Mouse (Mus musculus): ENCODE results near the gene Snrnp40.

Gene Snrnp40

DNA sequence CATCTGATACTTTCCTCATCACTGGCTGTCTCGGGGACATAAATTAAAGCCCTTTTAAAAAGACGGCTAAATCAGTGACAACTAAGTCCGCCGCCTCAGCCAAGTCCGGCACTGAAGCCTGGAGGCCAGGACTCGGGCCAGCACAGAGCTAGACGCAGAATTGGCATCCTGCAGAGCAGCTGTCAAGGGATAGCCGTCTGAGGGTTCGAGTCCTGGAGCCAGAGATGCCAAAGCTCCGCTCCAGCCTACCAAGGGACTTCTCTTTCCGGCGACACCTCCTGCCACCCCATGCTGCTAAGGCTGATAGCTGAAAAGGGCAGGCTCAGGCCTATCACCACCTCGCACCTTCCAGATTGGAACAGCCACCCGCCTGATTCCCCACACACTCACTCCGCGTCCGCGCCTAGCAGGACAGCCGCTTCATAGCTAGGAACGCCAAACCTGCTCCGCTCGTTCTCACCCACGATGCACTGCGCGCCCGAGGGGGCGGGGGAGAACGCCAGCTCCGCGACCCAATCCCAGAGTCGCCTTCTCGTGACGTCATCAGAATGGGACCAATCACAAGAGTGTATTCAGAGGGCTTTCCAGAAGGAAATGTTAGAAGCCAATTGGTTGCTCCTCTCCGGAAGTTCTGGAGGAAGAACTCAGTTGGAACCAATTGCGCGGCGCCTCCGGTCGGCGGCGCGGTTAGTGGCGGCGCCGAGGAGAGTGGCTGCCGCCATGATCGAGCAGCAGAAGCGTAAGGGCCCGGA is at the start of gene Snrnp40, which contains the start of gene Zcchc17:
Gene Snrnp40, plus strand, starts transcription at position 647 of the 752 bp plus-strand sequence.
Gene Zcchc17, minus strand, starts transcription at position 458 of the 752 bp plus-strand sequence.
- peak; percentile 99 for DNase-seq (ENCODE audit: low spot score in 2 of 2)

GRCm38 (mm10) chr4:130312526-130312925 is 47.4 kb upstream of the Snrnp40 start:
- no peak for DNase-seq (ENCODE audit: low spot score in 2 of 2)

DNA sequence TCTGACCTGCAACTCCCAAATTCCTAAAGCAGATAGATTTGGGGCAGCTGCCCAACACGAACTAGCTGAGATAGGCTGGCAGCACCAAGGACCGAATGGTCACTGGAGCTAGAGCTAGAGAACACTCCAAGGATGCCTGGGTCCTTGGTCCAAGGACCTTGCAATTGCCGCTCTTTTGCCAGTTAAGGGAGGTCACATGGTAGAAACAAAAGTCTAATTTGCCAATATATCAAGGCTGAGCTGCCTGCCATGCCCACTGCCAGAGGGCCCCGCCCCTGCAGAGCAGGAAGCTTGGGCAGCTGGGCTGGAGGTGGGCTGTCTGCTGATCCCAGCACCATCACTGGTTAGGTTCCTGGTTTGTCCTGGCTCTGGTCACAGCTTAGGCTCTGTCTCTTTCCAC is 46.4 kb upstream of the Snrnp40 start:
- no peak for DNase-seq (ENCODE audit: low spot score in 2 of 2)

- peak in 1 of 2 experiments; percentile 48 for DNase-seq (ENCODE audit: low spot score in 2 of 2)
Observed at GRCm38 (mm10) chr4:130315771-130316527, 44.0 kb upstream of the Snrnp40 start.

- DNase-seq (ENCODE audit: low spot score in 2 of 2): no peak
Observed at GRCm38 (mm10) chr4:130316691-130317090, 43.2 kb upstream of the Snrnp40 start.

- no peak for DNase-seq (ENCODE audit: low spot score in 2 of 2)
Observed at GRCm38 (mm10) chr4:130318122-130318521, 41.8 kb upstream of the Snrnp40 start.

- no peak for DNase-seq (ENCODE audit: low spot score in 2 of 2)
Observed at GRCm38 (mm10) chr4:130319564-130319963, 40.4 kb upstream of the Snrnp40 start.

GRCm38 (mm10) chr4:130321640-130322039 is 38.3 kb upstream of the Snrnp40 start:
- DNase-seq (ENCODE audit: low spot score in 2 of 2): no peak

- no peak for DNase-seq (ENCODE audit: low spot score in 2 of 2)
Observed at GRCm38 (mm10) chr4:130322567-130322966, 37.4 kb upstream of the Snrnp40 start.

GRCm38 (mm10) chr4:130323165-130323564 is 36.8 kb upstream of the Snrnp40 start:
- DNase-seq (ENCODE audit: low spot score in 2 of 2): no peak

DNA sequence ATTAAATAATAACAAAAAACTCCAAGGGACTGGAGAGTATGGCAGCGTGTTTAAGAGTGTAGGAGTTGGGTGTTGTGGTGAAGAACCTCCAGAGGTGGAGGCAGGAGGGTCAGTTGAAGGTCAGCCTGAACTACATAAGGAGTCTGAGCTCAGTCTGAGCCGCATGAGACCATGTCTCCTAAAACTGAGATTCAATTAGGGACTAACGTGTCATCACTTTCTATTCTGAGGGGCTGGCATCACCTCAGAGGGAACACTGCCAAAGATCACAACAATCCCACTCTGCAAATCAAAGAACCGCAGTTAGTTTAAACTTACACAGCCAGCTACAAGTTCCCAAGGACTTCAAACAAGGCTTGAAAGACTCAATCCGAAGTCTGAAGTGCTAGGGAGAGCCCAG is 36.3 kb upstream of the Snrnp40 start:
- DNase-seq (ENCODE audit: low spot score in 2 of 2): no peak

GRCm38 (mm10) chr4:130325446-130325845 is 34.5 kb upstream of the Snrnp40 start:
- no peak for DNase-seq (ENCODE audit: low spot score in 2 of 2)

GRCm38 (mm10) chr4:130327366-130327765 is 32.6 kb upstream of the Snrnp40 start:
- no peak for DNase-seq (ENCODE audit: low spot score in 2 of 2)

GRCm38 (mm10) chr4:130335867-130336266 is 24.1 kb upstream of the Snrnp40 start:
- DNase-seq (ENCODE audit: low spot score in 2 of 2): no peak

DNA sequence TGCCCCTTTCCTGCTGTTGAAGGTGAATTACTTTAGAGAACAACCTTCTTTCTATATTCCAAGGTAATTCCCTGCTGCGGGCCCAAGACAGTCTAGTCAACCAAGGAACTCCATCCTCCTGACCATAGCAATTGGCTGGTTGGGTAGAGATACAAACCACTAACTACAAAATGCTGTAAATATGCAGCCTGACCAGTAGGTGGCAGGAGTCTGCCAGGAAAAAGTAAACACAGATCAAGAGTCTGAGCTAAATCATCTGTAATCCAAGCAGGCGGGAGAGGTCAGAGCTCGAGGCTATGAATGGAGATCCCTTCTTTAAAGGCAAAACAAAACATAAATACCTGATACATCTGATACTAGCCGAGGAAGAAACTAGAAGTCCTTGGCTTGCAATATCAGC is 18.2 kb upstream of the Snrnp40 start:
- DNase-seq (ENCODE audit: low spot score in 2 of 2): peak; percentile 46 to 77

DNA sequence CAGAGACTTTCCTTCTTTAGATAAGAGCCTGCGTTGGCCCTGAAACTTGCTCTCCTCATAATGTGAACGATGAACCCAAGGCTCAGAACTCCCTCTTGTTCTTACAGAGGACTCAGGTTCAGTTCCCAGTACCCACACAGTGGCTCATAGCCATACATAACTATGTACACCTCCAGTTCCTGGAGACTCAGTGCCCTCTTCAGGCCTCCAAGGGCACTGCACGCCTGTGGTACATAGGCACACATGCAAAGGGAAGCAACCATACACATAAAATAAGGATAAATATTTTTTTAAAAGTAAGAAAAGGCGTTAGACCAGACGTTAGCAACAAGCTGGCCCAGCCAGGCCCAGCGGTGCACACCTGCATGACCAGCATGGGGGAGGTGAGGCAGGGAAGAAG is 10.3 kb upstream of the Snrnp40 start:
- DNase-seq (ENCODE audit: low spot score in 2 of 2): no peak

GRCm38 (mm10) chr4:130350690-130351422 is 9.1 kb upstream of the Snrnp40 start:
- no peak for DNase-seq (ENCODE audit: low spot score in 2 of 2)

- DNase-seq (ENCODE audit: low spot score in 2 of 2): no peak
Observed at GRCm38 (mm10) chr4:130352588-130352987, 7.3 kb upstream of the Snrnp40 start.

DNA sequence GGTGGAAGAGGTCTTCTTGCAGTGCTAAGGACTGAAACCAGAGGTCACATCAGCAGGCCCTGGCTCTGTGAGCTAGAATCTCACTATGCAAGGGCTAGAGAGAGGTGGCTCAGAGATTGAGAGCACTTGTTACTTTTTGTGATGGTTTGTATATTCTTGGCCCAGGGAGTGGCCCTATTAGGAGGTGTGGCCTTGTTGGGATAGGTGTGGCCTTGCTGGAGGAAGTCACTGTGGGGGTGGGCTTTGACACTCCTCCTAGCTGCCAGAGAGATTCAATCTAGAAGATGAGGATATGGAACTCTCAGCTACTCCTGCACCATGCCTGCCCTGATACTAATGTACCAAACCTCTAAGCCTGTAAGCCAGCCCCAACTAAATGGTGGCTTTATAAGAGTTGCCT is 2.0 kb upstream of the Snrnp40 start:
- DNase-seq (ENCODE audit: low spot score in 2 of 2): no peak

DNA sequence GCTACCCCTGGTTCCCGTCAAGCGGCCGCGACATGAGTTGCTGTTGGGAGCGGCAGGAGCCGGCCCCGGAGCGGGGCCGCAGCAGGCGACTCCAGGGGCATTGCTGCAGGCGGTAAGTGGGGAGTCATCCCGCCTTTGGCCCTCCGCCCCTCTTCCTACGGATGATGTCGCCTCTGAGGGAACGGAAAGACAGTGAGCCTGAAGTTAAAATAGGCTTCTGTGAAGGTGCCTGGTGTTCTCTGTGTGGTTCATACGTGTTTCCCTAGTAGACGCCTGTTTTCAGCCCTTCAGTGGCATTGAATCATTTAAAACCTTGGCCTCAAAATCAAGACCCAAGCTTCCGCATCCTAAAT is 282 bp downstream of the Snrnp40 start:
- no peak for DNase-seq (ENCODE audit: low spot score in 2 of 2)

DNA sequence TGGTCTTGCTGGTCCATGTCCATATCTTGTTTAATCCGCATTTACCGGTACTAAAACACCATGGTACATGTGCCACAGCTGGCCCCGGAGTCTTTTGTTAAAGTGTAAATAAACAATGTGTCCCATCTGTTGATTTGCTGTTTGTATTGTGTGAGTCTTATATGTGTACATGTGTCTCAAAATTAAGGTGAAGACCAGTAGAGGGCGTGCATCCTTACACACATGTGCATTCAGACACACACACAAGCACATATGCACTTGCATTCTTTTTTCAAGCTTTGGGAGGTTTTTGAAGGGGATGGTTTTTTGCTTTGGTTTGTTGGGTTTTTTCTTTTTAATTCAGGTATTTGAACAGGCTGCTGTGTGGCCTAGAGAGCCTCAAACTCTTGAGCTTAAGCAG is 16.7 kb downstream of the Snrnp40 start:
- DNase-seq (ENCODE audit: low spot score in 2 of 2): no peak

DNA sequence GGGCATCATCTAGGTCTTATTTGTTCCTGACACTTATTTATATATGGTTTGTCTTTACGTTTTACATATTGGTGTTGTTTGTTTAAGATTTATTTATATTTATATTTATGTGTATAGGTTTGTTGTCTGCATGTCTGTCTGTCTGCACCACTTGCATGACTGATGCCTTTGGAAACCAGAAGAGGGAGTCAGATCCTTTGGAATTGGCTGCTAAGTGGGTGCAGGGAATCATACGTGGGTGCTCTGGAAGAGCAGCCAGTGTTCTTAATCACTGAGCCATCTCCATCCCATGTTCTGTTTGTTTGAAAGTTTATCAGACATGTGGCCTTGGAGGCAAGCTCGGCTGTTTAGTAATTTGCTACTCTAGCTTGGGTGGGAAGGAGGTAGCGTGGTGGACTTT is 17.6 kb downstream of the Snrnp40 start:
- DNase-seq (ENCODE audit: low spot score in 2 of 2): no peak
